Mouse (Mus musculus) ES-E14 (cell line): ENCODE data around the gene Cmss1. TPM values are rescaled to one million over a fixed set of nuclear protein-coding genes. Genes with fewer than 3 reads are reported as not detected.

ENCODE experiments used
- DNase-seq: peaks from one replicate; pipeline ENCODE4 v3.0.0-alpha.2; 2013; ENCODE audit warnings: low read depth, low spot score
- H3K27ac ChIP-seq: 2 replicates; pipeline ENCODE4 v1.5.1; 2012; ENCODE audit warnings: low read depth, mild to moderate bottlenecking, low read length, moderate library complexity, mixed read lengths; ENCODE audit not compliant: poor library complexity, insufficient read depth, severe bottlenecking
- H3K36me3 ChIP-seq: 2 replicates; pipeline ENCODE4 v1.6.1; 2012; ENCODE audit warnings: mild to moderate bottlenecking, low read length, moderate library complexity, mixed read lengths; ENCODE audit not compliant: control insufficient read depth, poor library complexity, insufficient read depth, severe bottlenecking
- H3K4me1 ChIP-seq, 2 experiments: fragments of 150-350 bp in 1 of 2; sonication (generic) in 1 of 2; 2 replicates each; pipeline ENCODE4 v1.6.1; 2012; ENCODE audit warnings: low read length in 2 of 2, mild to moderate bottlenecking in 1 of 2, mixed read lengths in 1 of 2; ENCODE audit not compliant: control insufficient read depth in 2 of 2, insufficient read depth in 2 of 2, poor library complexity in 1 of 2
- H3K4me3 ChIP-seq, 2 experiments: fragments of 150-350 bp in 1 of 2; sonication (generic) in 1 of 2; 2 replicates each; pipeline ENCODE4 v1.5.1; 2012; ENCODE audit warnings: low read length in 2 of 2, low read depth in 1 of 2, mild to moderate bottlenecking in 1 of 2, mixed read lengths in 1 of 2; ENCODE audit not compliant: insufficient read depth in 1 of 2, poor library complexity in 1 of 2, severe bottlenecking in 1 of 2
- H3K9ac ChIP-seq: 2 replicates; pipeline ENCODE4 v1.6.1; 2012; ENCODE audit warnings: low read depth, mild to moderate bottlenecking, low read length, mixed read lengths; ENCODE audit not compliant: poor library complexity, insufficient read depth, severe bottlenecking
- H3K9me3 ChIP-seq: fragments of 150-350 bp; sonication (generic); 2 replicates; pipeline ENCODE4 v1.6.1; 2012; ENCODE audit warnings: low read depth, mild to moderate bottlenecking, low read length; ENCODE audit not compliant: control insufficient read depth, insufficient read depth
- CHD2 ChIP-seq: IDR thresholded peaks from 2 replicates; pipeline ENCODE4 v1.6.1; 2014; ENCODE audit warnings: mild to moderate bottlenecking, low read depth, low read length, inconsistent platforms
- HCFC1 ChIP-seq: IDR thresholded peaks from 2 replicates; pipeline ENCODE4 v1.6.1; 2012; ENCODE audit warnings: low read length, inconsistent platforms, borderline replicate concordance; ENCODE audit not compliant: insufficient read depth
- MAFK ChIP-seq: IDR thresholded peaks from 2 replicates; pipeline ENCODE4 v1.6.1; 2014; ENCODE audit warnings: mild to moderate bottlenecking, low read depth, low read length, inconsistent platforms; ENCODE audit not compliant: insufficient read depth
- ZC3H11A ChIP-seq: IDR thresholded peaks from 2 replicates; pipeline ENCODE4 v1.6.1; 2012; ENCODE audit warnings: low read depth, mild to moderate bottlenecking, inconsistent platforms, low read length, borderline replicate concordance
- ZNF384 ChIP-seq: IDR thresholded peaks from 2 replicates; pipeline ENCODE4 v1.6.1; 2012; ENCODE audit warnings: low read depth, low read length, inconsistent platforms
- in situ Hi-C, 2 experiments: fragments of 600-800 bp; cut with MboI; formaldehyde crosslinking; loops; one replicate each; pipeline ENCODE4 v1.15.1; 2025; ENCODE audit warnings: low sequenced_read_pairs in 2 of 2, inconsistent platforms in 1 of 2; ENCODE audit not compliant: unreplicated experiment in 2 of 2
- total RNA-seq: library from RNA; depleted of rRNA; stranded (reverse); fragments of 300-350 nt; gene quantifications from 2 replicates; pipeline ENCODE4 v1.2.3, GENCODE M21; 2012

Gene Cmss1
- total RNA-seq, 1 experiment = 58.7 TPM

DNA sequence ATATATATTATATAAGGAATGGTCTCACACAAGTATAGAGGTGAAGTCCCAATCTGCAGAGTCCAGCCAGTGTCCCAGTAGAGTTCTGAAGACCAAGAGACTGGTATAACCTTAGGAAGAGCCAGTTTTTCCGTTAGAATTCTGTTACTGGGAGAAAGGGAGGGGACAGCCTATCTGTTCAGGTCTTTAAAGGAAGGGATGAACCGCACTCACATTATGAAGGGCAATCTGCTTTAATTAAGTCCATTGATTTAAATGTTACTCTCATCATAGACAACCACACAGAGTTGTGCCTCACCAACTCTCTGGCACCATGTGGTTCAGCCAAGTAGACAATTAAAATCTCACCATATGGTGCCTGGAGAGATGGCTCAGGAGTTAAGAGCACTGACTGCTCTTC is 313.9 kb downstream of the Cmss1 start, which contains the start of gene Tmem30c:
TSS of gene Tmem30c (minus strand) at position 101 of the 400 bp plus-strand sequence.
- Histone ChIP-seq H3K9ac (no peak within 1 kb of the TSS), H3K27ac (no peak within 1 kb of the TSS), H3K4me3 (no peak within 1 kb of the TSS), H3K9me3 (no peaks in the 10 kb centered on the region), H3K36me3 (no peaks in the 10 kb centered on the region), H3K4me1 (no peaks in the 10 kb centered on the region)
- in situ Hi-C loops = no loop called here
- TF ChIP-seq ZNF384 = no peak
- no peak for DNase-seq

DNA sequence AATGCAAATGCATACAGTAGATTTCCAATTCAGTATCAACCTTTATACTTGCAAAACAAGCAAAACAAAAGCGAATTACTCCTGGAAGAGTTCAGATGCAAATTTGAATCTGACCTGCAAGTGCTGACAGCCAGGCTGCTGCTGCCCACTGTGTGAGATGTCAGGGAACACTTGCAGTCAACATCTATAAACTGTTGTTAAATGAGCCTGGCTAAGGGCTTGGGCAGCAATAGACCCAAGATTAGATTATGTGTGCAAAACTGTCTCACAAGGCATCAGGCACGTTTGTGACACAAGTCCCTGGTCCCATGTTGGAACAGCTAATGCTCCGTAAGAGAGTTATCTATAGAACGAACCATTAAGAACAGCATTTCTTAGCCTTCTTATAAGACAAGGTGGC is 314.4 kb downstream of the Cmss1 start:
- in situ Hi-C loops = no loop called here
- H3K9ac ChIP-seq = no peak overlapping the region
- DNase-seq = no peak
- no peak overlapping the region for H3K27ac ChIP-seq
- H3K4me3 ChIP-seq = no peak overlapping the region
- H3K9me3 ChIP-seq = no peaks in the 10 kb centered on the region
- H3K4me1 ChIP-seq = no peaks in the 10 kb centered on the region
- TF ChIP-seq CHD2 = no peak
- no peak for TF ChIP-seq HCFC1
- TF ChIP-seq MAFK = no peak
- TF ChIP-seq ZC3H11A = no peak
- TF ChIP-seq ZNF384 = no peak
- no peaks in the 10 kb centered on the region for H3K36me3 ChIP-seq

DNA sequence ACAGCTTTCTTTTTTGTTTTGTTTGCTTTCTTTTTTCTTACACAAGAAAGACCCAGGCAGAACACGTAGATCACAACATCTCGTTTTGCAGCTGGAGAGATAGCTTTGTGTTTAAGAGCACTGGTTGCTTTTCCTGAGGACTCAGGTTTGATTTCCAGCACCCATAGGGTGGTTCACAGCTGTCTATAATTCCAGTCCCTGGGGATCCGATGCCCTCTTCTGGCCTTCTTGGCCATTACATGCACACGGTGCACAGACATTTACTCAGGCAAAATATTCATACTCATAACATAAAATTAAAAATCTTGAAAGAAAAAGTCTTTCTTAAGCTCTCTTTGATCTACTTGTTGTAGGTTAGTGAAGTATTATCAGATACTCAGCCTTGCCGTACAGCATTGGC is 315.0 kb downstream of the Cmss1 start:
- H3K4me1 ChIP-seq = no peaks in the 10 kb centered on the region
- no peak overlapping the region for H3K27ac ChIP-seq
- DNase-seq = no peak
- H3K4me3 ChIP-seq = no peak overlapping the region
- no peaks in the 10 kb centered on the region for H3K9me3 ChIP-seq
- no peaks in the 10 kb centered on the region for H3K36me3 ChIP-seq
- no peak overlapping the region for H3K9ac ChIP-seq
- in situ Hi-C loops = no loop called here
- no peak for TF ChIP-seq MAFK
- peak; percentile 44; the same call in 1 of the 2 replicates for TF ChIP-seq ZC3H11A
- TF ChIP-seq ZNF384 = no peak
- no peak for TF ChIP-seq CHD2
- no peak for TF ChIP-seq HCFC1

DNA sequence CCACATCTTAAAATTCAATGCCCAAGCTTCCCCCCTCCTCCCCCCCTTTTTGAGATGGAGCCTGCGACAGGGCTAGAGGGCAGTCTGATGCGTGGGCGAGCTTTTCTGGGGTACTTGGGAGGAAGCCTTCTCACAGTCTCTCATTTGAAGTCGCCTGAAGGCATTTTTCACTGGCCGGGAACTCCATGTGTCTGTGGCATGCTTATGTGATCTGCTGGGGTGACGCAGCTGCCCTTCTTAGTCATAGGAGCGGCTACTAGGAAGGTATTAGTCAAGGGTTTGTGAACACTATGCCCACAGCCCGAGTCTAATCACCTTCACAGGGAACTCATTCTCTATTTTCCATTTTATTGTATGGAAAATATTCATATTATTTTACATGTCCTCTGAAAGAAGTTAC is 325.2 kb downstream of the Cmss1 start:
- DNase-seq = no peak
- Histone ChIP-seq H3K9ac (no peak overlapping the region), H3K9me3 (no peaks in the 10 kb centered on the region), H3K36me3 (no peaks in the 10 kb centered on the region), H3K4me1 (peaks cover 3% of the 10 kb centered on the region in 2 experiments; a peak in 2 of 4 replicates), H3K4me3 (peak overlapping the region in 1 of 2 experiments; percentile 45; a peak in 2 of 4 replicates), H3K27ac (no peak overlapping the region)
- TF ChIP-seq CHD2 (no peak), ZNF384 (no peak), ZC3H11A (no peak), MAFK (no peak), HCFC1 (no peak)
- in situ Hi-C loops = no loop called here
